Mouse (Mus musculus): ENCODE measurements around the gene Zfp598. TPM values are rescaled to one million over a fixed set of nuclear protein-coding genes. Genes with fewer than 3 reads are reported as not detected.
"Not testable (repeated sequence)": the region's sequence is repeated elsewhere in the genome, so short reads cannot be mapped to it uniquely, and the experiment has no call there.

Zfp598 gene
- total and polyA plus RNA-seq, 3 experiments, result 22.1 to 54.0 (median 31.8) TPM

DNA sequence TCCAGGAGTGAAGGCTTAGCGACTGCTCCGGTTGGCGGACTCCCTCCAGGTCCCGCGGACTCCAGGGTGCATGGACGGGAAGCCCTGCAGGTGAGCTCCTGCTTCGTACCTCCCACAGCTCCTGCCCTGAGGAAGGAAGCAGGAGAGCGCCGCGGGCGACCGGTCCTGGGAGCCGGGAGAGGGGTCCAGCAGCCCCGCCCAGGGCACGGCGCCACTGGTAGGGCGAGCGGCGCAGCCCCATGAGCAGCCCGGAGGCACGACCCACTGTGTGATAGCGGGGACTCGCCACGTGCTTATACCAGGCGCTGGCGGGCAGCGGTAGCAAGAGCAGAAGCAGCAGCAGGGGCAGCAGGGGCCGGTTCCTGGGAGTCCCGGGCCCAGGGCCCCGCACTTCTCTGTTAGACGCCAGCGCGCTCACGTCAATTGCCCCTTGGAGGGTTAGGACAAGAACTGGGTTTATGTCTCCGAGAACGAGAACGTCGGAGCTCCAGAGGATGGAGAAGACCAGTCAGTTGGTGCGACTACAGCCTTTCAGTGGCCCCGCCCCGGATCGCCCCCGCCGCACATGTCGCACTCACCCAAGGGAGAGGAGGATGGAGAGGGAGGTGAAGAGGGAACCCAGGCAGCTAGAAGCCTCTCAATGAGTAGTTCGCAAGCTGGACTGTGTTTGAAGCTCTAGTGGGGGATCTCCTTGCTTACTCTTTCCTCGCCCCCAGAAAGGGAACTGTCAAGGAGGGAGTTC lies 11.3 kb upstream of the Zfp598 start, which contains the start of gene Npw:
Gene Npw (minus strand): TSS at position 441 of the 742 bp plus-strand sequence.
- dilution Hi-C loops (cut with MboI; ENCODE audit: extremely low pct_ligation_motif_present, extremely low pct_unique_long_range_greater_than_20kb, low sequenced_read_pairs), result no loop called here
- in situ Hi-C loops (cut with MboI; ENCODE audit: low pct_ligation_motif_present, low pct_unique_long_range_greater_than_20kb, low sequenced_read_pairs), result no loop called here
- no peak within 1 kb of the TSS for H3K4me3 ChIP-seq (replicated peaks in 1 of 3; ENCODE audit: low read depth in 2 of 3, low read length in 2 of 3, poor library complexity in 1 of 3)
- no peaks in the 10 kb centered on the region for H3K79me2 ChIP-seq (replicated peaks; ENCODE audit: control insufficient read depth, extremely low read depth, insufficient read depth, poor library complexity, severe bottlenecking)
- no peak within 1 kb of the TSS for H3K9ac ChIP-seq (ENCODE audit: insufficient read depth, low read depth)
- H3K4me2 ChIP-seq (ENCODE audit: insufficient read depth, low read depth, poor library complexity, severe bottlenecking), result no peak within 1 kb of the TSS
- H3K36me3 ChIP-seq (replicated peaks in 1 of 2; ENCODE audit: control insufficient read depth in 1 of 2, insufficient read depth in 1 of 2, low read length in 1 of 2), result no peaks in the 10 kb centered on the region
- H3K27me3 ChIP-seq (replicated peaks), result peaks cover 4% of the 10 kb centered on the region
- peaks cover 3 to 22% of the 10 kb centered on the region in 2 experiments for H3K4me1 ChIP-seq (ENCODE audit: control insufficient read depth in 1 of 2, insufficient read depth in 2 of 2)
- TF ChIP-seq JUN (IDR thresholded peaks at IDR 0.05; ENCODE audit: insufficient read depth, low read depth, low read length) (no peak), ZC3H11A (IDR thresholded peaks at IDR 0.05; ENCODE audit: low read depth, low read length) (no peak), RAD21 (IDR thresholded peaks at IDR 0.05; ENCODE audit: low read depth, low read length) (no peak), MEF2A (IDR thresholded peaks at IDR 0.05; ENCODE audit: borderline replicate concordance, low read depth, low read length) (no peak), ZMIZ1 (IDR thresholded peaks at IDR 0.05; ENCODE audit: low read depth, low read length) (no peak), ETS1 (conservative IDR thresholded peaks at IDR 0.05; ENCODE audit: low read depth, low read length) (no peak), ZNF384 (IDR thresholded peaks at IDR 0.05; ENCODE audit: low read depth, low read length) (no peak), E2F4 (IDR thresholded peaks at IDR 0.05; ENCODE audit: insufficient replicate concordance, low read depth, low read length) (no peak), HCFC1 (IDR thresholded peaks at IDR 0.05; ENCODE audit: low read depth, low read length) (no peak), MAFK (IDR thresholded peaks at IDR 0.05; ENCODE audit: insufficient replicate concordance, low read length) (no peak), POLR2A (IDR thresholded peaks at IDR 0.05; ENCODE audit: low read depth, low read length) (no peak), GABPA (IDR thresholded peaks at IDR 0.05; ENCODE audit: insufficient replicate concordance, low read depth, low read length) (no peak)
- H3K9me3 ChIP-seq (replicated peaks; ENCODE audit: low read length), result no peaks in the 10 kb centered on the region
- DNase-seq (ENCODE audit: extremely low read depth), result no peak
- H3K27ac ChIP-seq (ENCODE audit: insufficient read depth, low read depth), result no peak within 1 kb of the TSS

DNA sequence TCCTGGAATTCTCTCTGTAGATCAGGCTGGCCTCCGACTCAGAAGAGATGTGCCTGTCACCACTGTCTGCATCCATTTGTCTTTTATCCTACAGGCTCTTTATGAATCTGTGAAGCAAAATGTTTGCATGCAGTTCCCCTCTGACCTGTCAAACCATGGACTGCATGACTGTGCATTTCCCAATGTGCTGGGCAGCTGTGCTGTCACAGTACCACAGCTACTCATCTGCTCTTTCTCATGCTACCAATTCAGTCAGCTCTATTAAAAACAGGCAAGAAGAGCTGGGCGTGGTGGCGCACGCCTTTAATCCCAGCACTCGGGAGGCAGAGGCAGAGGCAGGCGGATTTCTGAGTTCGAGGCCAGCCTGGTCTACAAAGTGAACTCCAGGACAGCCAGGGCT lies 2.5 kb upstream of the Zfp598 start:
- DNase-seq (ENCODE audit: extremely low read depth); H3K9ac ChIP-seq (ENCODE audit: insufficient read depth, low read depth); H3K9me3 ChIP-seq (replicated peaks; ENCODE audit: low read length); H3K27ac ChIP-seq (ENCODE audit: insufficient read depth, low read depth); H3K4me2 ChIP-seq (ENCODE audit: insufficient read depth, low read depth, poor library complexity, severe bottlenecking); dilution Hi-C loops (cut with MboI; ENCODE audit: extremely low pct_ligation_motif_present, extremely low pct_unique_long_range_greater_than_20kb, low sequenced_read_pairs); H3K4me3 ChIP-seq (replicated peaks in 1 of 3; ENCODE audit: low read depth in 2 of 3, low read length in 2 of 3, poor library complexity in 1 of 3); H3K27me3 ChIP-seq (replicated peaks); H3K36me3 ChIP-seq (replicated peaks in 1 of 2; ENCODE audit: control insufficient read depth in 1 of 2, insufficient read depth in 1 of 2, low read length in 1 of 2); in situ Hi-C loops (cut with MboI; ENCODE audit: low pct_ligation_motif_present, low pct_unique_long_range_greater_than_20kb, low sequenced_read_pairs): not testable (repeated sequence)
- Histone ChIP-seq H3K79me2 (replicated peaks; ENCODE audit: control insufficient read depth, extremely low read depth, insufficient read depth, poor library complexity, severe bottlenecking) (peaks cover 23% of the 10 kb centered on the region), H3K4me1 (ENCODE audit: control insufficient read depth in 1 of 2, insufficient read depth in 2 of 2) (peaks cover 5 to 35% of the 10 kb centered on the region in 2 experiments; a peak in 2 of 4 replicates)

All from CH12.LX (cell line).